Mouse (Mus musculus): Measurements from ENCODE around the gene Tbl3. TPM values are rescaled to one million over a fixed set of nuclear protein-coding genes. Genes with fewer than 3 reads are reported as not detected.
"Not testable (repeated sequence)": the region's sequence is repeated elsewhere in the genome, so short reads cannot be mapped to it uniquely, and the experiment has no call there.

The Tbl3 gene
- polyA plus RNA-seq, 1 experiment from 2014 or later = 79.8 TPM

DNA sequence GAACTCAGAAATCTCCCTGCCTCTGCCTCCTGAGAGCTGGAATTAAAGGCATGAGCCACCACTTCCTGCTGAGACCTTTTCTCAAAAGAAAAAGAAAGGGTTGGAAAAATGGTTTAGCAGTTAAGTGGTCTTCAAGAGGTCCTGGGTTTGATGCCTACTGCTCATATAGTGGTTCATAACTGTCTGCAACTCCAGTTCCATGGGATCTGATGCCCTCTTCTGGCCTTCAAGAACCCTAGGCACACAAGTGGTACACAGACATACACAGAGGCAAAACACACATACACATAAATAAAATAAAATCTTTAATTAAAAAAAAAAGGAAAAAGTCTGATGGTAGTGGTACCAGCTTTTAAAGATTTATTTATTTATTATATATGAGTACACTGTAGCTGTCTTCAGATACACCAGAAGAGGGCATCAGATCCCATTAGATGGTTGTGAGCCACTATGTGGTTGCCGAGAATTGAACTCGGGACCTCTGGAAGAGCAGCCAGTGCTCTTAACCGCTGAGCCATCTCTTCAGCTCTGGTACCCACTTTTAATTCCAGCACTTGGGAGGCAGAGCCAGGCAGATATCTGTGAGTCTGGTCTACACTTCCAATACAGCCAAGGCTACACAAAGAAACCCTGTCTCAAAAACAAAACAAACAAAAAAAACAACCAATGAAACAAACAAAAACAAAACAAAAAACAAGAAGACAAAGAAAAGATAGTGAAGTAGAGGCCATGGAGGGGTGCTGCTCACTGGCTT is 18.4 kb upstream of the Tbl3 start:
- Histone ChIP-seq H3K27me3 (no peaks in the 10 kb centered on the region), H3K27ac (no peak overlapping the region), H3K4me2 (replicated peaks) (no peak overlapping the region), H3K9ac (no peak overlapping the region), H3K4me1 (peaks cover 29% of the 10 kb centered on the region), H3K4me3 (no peak overlapping the region), H3K9me3 (no peaks in the 10 kb centered on the region), H3K36me3 (peaks cover 16% of the 10 kb centered on the region)
- ATAC-seq (ENCODE audit: low FRiP score, low read depth) = no peak
- 74% methylated on average over 3 of the region's 3 CpGs for WGBS

DNA sequence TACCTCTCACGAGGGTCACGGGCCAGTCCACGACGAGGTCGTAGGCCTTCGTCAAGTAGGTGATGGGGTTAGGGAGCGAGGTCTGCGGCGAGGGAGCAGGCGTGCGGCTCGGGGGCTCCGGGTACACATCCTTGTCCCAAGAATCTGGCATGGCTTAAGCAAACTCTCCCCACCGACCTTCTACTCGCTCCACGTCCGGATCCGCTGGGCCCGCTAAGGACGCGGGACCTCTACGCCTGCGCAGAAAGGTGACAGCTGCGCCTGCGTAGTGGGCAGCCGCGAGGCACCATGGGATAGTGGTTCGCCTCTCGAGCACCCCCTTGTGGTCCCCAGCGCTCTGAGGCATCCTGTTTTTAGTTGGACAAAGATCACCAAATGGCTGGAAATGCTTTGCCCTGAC is 16.7 kb upstream of the Tbl3 start, which contains the start of gene Ndufb10:
TSS of gene Ndufb10 (minus strand) at position 295 of the 400 bp plus-strand sequence.
- WGBS = 0% methylated on average over 30 of the region's 30 CpGs
- ATAC-seq (ENCODE audit: low FRiP score, low read depth) = peak; percentile 75

DNA sequence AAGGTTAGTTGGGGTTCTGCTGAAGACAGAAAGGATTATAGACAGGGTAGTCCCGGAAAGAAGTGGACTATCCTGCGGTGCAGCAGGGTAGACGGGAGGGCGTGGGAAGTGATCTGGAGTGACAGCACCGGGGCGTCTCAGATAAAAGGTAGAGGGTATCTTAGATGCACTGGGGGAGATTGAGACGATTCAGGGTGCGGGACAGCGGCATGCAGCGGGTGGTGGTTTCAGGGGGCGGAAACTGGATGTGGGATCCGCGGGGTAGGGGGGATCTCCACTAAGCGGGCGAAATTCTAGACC is 16.4 kb upstream of the Tbl3 start:
- peak overlapping the region; percentile 91 for H3K4me2 ChIP-seq (replicated peaks)
- under 1% methylated on average over 15 of the region's 15 CpGs for WGBS
- H3K36me3 ChIP-seq = peaks cover 19% of the 10 kb centered on the region
- peak overlapping the region; percentile 78 for H3K9ac ChIP-seq
- H3K9me3 ChIP-seq = no peaks in the 10 kb centered on the region
- ATAC-seq (ENCODE audit: low FRiP score, low read depth) = peak; percentile 1; the same call in 1 of the 2 replicates
- H3K4me1 ChIP-seq = peaks cover 31% of the 10 kb centered on the region
- H3K27ac ChIP-seq = peak overlapping the region; percentile 79; the same call in 1 of the 2 replicates
- peak overlapping the region; percentile 83 for H3K4me3 ChIP-seq
- no peaks in the 10 kb centered on the region for H3K27me3 ChIP-seq

More for the DNA sequence above, 16.7 kb upstream of the Tbl3 start, which contains the start of gene Ndufb10:
- Histone ChIP-seq H3K9ac (peak within 1 kb of the TSS; percentile 78), H3K27me3 (no peaks in the 10 kb centered on the region), H3K4me2 (replicated peaks) (peak within 1 kb of the TSS; percentile 91), H3K9me3 (no peaks in the 10 kb centered on the region), H3K36me3 (peaks cover 19% of the 10 kb centered on the region), H3K27ac (peak within 1 kb of the TSS; percentile 79; the same call in 1 of the 2 replicates), H3K4me3 (peak within 1 kb of the TSS; percentile 83), H3K4me1 (peaks cover 29% of the 10 kb centered on the region)

DNA sequence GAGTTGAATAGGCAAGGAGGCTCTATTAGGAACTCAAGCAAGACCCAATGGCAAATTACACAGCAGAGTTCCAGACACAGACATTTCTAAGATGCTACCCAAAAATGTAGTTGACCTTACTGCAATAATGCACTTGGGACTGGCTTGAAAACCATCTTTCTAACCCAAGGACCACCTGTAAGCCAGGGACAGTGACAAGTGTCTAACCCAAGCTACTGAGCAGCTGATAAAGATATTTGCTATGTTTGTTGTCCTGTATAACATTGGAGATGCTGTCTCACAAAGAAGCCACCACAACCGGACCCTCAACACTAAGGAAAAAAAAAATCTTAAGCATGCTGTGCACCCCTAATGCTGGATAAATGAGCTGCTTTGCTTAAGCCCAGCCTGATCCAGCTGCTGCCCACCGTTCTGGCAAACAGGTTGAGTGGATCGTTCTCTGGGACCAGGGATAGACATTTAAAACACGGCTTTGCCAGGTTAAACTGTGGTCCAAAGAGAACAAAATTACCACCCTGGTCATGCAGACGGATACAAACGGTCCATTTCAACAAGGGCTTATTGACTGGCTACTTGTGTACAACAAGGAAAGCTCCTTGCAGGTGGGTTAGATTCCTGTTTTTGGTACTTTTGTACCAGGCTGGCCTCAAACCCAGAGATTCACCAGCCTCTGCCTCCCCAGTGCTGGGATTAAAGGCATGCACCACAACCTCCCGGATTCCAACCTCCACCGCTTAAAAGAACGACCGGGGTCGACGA is 15.8 kb upstream of the Tbl3 start:
- Histone ChIP-seq H3K9me3 (no peaks in the 10 kb centered on the region), H3K27ac (peak overlapping the region; percentile 79; the same call in 1 of the 2 replicates), H3K4me3 (peak overlapping the region; percentile 83), H3K27me3 (no peaks in the 10 kb centered on the region), H3K4me2 (replicated peaks) (peak overlapping the region; percentile 91), H3K36me3 (peaks cover 24% of the 10 kb centered on the region), H3K9ac (peak overlapping the region; percentile 78), H3K4me1 (peaks cover 34% of the 10 kb centered on the region)
- ATAC-seq (ENCODE audit: low FRiP score, low read depth) = no peak
- 1% methylated on average over 12 of the region's 12 CpGs for WGBS

DNA sequence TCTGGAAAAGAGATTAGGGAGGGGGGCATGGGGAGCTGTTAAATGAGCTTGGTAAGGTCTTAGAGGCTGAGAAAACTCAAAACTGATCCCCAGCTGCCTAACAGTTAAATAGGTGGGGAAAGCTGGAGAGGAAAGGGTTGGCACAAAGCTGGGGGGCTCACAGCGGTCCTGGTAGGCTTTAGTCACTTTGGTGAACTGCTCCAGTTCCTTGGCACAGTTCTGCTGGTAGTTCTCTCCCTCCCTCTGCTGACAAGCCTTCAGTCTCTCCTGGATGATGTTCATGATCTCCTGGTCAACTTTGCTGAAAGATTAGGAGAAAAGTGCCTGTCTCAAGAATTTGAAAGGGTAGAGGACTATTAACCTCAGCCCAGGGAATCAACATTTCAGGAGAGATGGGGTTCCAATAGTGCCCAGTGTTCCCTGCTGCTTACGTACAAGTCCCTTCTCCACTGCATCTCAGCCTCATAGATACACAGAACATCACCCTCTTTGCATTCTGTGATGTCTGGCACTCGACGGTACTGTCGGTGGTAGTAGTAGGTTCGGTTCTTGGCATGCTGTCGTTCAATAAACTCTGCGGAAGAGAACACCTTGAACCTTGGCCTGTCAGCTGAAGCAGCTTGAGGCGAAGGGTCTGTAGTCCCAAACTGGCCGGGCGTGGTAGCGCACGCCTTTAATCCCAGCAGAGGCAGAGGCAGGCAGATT is 14.9 kb upstream of the Tbl3 start:
- H3K9me3 ChIP-seq = no peaks in the 10 kb centered on the region
- peak overlapping the region; percentile 78 for H3K9ac ChIP-seq
- ATAC-seq (ENCODE audit: low FRiP score, low read depth) = no peak
- peak overlapping the region; percentile 91 for H3K4me2 ChIP-seq (replicated peaks)
- H3K36me3 ChIP-seq = peaks cover 33% of the 10 kb centered on the region
- peak overlapping the region; percentile 84 for H3K4me3 ChIP-seq
- H3K27ac ChIP-seq = no peak overlapping the region
- 31% methylated on average over 13 of the region's 13 CpGs for WGBS
- peaks cover 34% of the 10 kb centered on the region for H3K4me1 ChIP-seq
- H3K27me3 ChIP-seq = no peaks in the 10 kb centered on the region

DNA sequence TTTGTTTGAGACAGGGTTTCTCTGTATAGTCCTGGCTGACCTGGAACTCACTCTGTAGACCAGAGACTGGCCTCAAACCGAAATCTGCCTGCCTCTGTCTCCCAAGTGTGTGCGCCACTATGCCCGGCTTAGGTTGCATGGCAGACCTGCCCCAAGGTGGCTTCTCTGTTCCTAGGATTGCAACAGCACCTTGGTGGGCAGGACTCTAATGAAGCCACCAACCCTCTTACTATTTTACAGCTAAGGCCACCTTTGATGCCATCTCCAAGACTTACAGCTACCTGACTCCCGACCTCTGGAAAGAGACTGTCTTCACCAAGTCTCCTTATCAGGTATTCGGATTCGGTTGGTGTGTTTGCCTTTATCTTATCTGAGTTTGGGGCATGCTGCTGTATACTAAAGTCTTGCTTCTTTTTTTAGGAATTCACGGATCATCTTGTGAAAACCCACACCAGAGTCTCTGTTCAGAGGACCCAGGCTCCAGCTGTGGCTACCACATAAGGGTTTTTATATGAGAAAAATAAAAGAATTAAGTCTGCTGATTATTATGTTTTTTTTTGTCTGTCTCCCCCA is 14.0 kb upstream of the Tbl3 start:
- peaks cover 42% of the 10 kb centered on the region for H3K36me3 ChIP-seq
- H3K4me1 ChIP-seq = peaks cover 34% of the 10 kb centered on the region
- H3K4me2 ChIP-seq (replicated peaks) = peak overlapping the region; percentile 91
- ATAC-seq (ENCODE audit: low FRiP score, low read depth); H3K9me3 ChIP-seq; H3K27me3 ChIP-seq; H3K27ac ChIP-seq: not testable (repeated sequence)
- 59% methylated on average over 7 of the region's 7 CpGs for WGBS
- peak overlapping the region; percentile 84 for H3K4me3 ChIP-seq
- peak overlapping the region; percentile 65 for H3K9ac ChIP-seq

DNA sequence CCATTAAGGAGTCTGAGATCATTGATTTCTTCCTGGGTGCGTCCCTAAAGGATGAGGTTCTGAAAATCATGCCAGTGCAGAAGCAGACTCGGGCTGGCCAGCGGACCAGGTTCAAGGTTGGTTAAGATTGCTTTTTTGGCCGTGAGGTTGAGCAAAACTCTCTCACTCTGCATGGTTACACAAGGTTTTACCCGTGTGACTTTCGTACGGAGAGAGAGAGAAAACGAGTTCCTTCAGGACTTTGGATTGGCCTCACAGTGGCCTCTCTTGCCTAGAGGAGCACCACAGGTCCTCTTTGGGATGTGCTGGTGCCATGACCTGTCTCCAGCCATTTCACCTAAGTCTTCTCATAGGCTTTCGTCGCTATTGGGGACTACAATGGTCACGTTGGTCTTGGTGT is 13.2 kb upstream of the Tbl3 start:
- Histone ChIP-seq H3K4me1 (peaks cover 34% of the 10 kb centered on the region), H3K36me3 (peaks cover 47% of the 10 kb centered on the region), H3K4me2 (replicated peaks) (peak overlapping the region; percentile 91), H3K4me3 (peak overlapping the region; percentile 84), H3K9ac (peak overlapping the region; percentile 93)
- H3K9me3 ChIP-seq; ATAC-seq (ENCODE audit: low FRiP score, low read depth); H3K27me3 ChIP-seq; H3K27ac ChIP-seq: not testable (repeated sequence)
- WGBS = 1% methylated on average over 11 of the region's 11 CpGs

DNA sequence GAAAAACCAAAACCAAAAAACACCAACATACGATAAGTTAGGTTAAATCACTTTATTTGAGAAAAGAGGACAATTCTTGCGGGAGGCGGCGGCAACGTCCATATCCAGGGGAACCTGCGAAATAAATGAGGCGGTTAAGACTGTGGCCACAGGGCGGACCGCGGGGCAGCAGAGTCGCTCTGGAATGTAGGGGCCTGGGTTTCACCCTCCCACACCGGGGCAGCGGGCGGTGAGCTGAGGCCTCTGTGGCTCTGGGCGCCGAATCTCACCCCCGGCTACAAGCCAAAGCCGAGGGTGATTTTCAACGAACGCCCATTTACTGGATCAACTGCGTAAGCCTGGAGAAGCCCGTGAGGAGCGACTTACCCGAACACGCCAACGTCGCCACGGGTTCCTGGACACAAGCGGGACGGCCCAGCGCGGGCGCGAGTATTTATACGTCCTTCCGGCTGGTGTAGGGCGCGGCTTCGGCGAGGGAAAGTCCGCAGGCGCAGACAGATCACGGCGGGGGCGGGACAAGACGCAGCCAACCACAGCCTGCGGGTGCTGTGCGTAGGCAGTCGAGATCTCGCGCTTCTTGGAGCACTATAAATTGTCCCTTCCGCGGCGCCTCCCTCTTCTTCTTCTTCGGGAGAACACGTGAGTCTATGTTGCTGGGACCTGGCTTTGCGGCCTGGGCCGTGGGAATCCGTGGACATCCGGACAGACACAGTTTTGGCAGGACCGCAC is 12.2 kb upstream of the Tbl3 start:
- Histone ChIP-seq H3K27me3 (no peaks in the 10 kb centered on the region), H3K4me3 (peak overlapping the region; percentile 84), H3K9me3 (no peaks in the 10 kb centered on the region), H3K4me2 (replicated peaks) (peak overlapping the region; percentile 91), H3K4me1 (peaks cover 34% of the 10 kb centered on the region), H3K9ac (peak overlapping the region; percentile 93), H3K36me3 (peaks cover 47% of the 10 kb centered on the region), H3K27ac (peak overlapping the region; percentile 87)
- under 1% methylated on average over 60 of the region's 61 CpGs for WGBS
- ATAC-seq (ENCODE audit: low FRiP score, low read depth) = peak; percentile 98

DNA sequence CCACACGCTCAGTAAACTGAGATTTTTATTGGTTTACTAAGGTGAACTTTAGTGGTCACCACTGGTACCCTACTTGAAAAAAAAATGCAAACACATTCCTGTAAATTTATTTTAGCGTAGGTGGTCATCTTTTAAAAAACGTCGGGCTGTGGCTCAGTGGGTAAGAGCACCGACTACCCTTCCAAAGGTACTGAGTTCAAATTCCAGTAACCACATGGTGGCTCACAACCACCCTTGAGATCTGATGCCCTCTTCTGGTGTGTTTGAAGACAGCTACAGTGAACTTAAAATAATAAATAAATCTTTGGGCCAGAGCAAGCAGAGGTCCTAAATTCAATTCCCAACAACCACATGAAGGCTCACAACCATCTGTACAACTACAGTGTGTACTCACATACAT is 11.5 kb upstream of the Tbl3 start:
- H3K9ac ChIP-seq = peak overlapping the region; percentile 92
- H3K9me3 ChIP-seq; H3K27me3 ChIP-seq; H3K27ac ChIP-seq; ATAC-seq (ENCODE audit: low FRiP score, low read depth): not testable (repeated sequence)
- H3K4me1 ChIP-seq = peaks cover 32% of the 10 kb centered on the region
- peak overlapping the region; percentile 84 for H3K4me3 ChIP-seq
- peaks cover 47% of the 10 kb centered on the region for H3K36me3 ChIP-seq
- 63% methylated on average over 5 of the region's 5 CpGs for WGBS
- H3K4me2 ChIP-seq (replicated peaks) = peak overlapping the region; percentile 91

DNA sequence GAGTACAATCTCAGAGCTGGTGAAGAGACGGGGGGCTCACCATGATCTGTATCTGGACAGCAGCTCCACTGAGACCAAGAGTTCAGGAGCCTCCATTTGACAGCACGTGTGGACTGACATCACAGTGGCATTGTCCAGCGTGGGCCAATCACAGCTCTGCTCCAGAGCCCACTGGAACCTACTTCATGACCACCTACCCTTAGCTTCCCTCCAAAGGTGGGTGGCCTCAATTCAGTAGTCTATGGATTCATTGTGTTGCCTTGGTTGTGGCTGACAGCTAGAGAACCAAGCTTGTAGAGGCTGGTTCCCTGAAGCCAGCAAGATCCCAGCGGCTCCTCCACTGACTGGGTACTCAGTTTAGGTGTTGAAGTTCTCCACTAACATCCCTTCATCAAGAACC is 10.5 kb upstream of the Tbl3 start, which contains the start of the genes Rnf151 and Rps2:
TSS of gene Rnf151 (minus strand) at position 121 of the 400 bp plus-strand sequence.
TSS of gene Rps2 (plus strand) at position 174 of the 400 bp plus-strand sequence.
- H3K9me3 ChIP-seq = no peaks in the 10 kb centered on the region
- WGBS = 81% methylated on average over 4 of the region's 4 CpGs
- H3K27me3 ChIP-seq = no peaks in the 10 kb centered on the region
- ATAC-seq (ENCODE audit: low FRiP score, low read depth) = no peak
- no peak within 1 kb of the TSS for H3K27ac ChIP-seq
- H3K4me2 ChIP-seq (replicated peaks) = peak within 1 kb of the TSS; percentile 91
- H3K4me1 ChIP-seq = peaks cover 25% of the 10 kb centered on the region
- H3K4me3 ChIP-seq = peak within 1 kb of the TSS; percentile 84
- H3K36me3 ChIP-seq = peaks cover 47% of the 10 kb centered on the region
- H3K9ac ChIP-seq = peak within 1 kb of the TSS; percentile 92

DNA sequence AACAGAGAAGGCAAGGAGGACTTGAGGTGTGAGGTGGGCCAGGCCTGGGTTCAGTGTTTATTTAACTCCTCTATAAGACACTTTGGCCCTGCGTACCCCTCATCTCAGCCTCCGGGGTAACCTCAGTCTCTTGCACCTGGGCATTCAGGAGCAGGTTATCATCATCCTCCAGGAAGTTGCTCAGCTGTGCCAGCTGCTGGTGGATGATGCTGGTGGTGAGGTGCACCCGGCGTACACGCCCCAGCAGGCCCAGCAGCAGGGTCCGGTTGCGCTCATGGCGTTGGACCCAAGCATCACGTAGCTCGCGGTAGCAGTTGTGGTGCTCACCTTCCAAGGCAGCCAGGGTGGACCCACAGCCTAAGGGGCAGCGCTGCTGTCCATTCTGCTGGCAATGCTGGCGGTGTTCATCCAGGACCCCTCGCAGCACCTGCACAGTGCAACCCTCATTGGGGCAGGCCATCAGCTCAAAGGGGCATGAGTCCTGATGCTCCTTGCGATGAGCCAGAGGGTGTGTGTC is 8.8 kb upstream of the Tbl3 start:
- no peak overlapping the region for H3K4me3 ChIP-seq
- no peak overlapping the region for H3K4me2 ChIP-seq (replicated peaks)
- no peak overlapping the region for H3K27ac ChIP-seq
- no peaks in the 10 kb centered on the region for H3K27me3 ChIP-seq
- H3K36me3 ChIP-seq = peaks cover 32% of the 10 kb centered on the region
- ATAC-seq (ENCODE audit: low FRiP score, low read depth) = no peak
- 97% methylated on average over 15 of the region's 15 CpGs for WGBS
- H3K4me1 ChIP-seq = peaks cover 8% of the 10 kb centered on the region
- H3K9ac ChIP-seq = no peak overlapping the region
- H3K9me3 ChIP-seq = no peaks in the 10 kb centered on the region
